Mouse (Mus musculus) left cerebral cortex, postnatal 25 days (tissue): ENCODE measurements around the gene Mpped2. TPM values are rescaled to one million over a fixed set of nuclear protein-coding genes. Genes with fewer than 3 reads are reported as not detected.

Source experiments
- DNase-seq, 2 experiments: peaks; one replicate each; pipeline ENCODE4 v3.0.0; 2022; ENCODE audit warnings: low spot score in 2 of 2, mixed read lengths in 1 of 2
- intact Hi-C: fragments of 180-260 bp; cut with DNase I; formaldehyde crosslinking; loops from one replicate; pipeline ENCODE4 v1.15.1; 2025
- total RNA-seq, 2 experiments: library from RNA; stranded (reverse); gene quantifications; 2 replicates each; pipeline ENCODE4 v1.2.3; 2021

Gene Mpped2
- total RNA-seq, 2 experiments from 2014 or later = 30.6 to 34.6 TPM

DNA sequence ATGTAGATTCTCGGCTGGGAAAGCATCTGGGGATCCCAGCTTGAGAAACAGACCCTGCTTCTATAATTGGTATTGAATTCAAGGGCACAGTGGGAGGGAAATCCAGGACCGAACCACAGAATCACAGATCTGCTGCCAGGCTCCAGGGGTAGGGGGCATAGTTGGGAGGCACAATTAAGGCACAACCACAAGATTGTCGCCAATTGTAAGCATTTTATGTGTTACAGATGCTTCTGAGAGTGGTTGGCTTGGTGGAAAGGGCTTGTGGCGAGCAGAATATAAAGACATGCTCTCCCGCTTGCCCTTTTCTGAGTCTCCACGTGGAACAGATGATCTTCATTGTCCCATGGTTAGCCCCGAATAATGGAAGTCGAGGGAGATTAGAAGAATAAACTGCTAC lies 142.3 kb downstream of the Mpped2 start:
- no peak for DNase-seq
- intact Hi-C loops = no loop called here

DNA sequence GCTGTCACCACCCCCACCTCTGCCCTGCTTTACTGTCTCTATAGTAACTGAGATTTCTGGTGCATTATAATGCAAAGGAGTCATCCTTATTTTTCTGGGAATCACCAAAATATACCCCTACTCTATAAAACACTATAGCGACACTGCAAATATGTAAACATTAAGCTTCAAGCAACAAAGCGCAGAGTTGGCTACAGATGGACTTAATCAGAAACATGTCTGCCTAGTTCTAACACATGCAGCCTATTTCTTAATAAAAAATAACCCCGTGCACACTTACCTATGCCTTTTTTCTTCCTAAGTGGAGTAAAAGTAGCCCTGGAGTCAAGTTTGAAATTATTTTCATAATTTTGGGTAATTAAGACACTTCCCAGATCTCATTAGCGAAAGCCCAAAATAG lies 144.2 kb downstream of the Mpped2 start:
- DNase-seq = no peak
- intact Hi-C loops = no loop called here

- intact Hi-C loops = no loop called here
- no peak for DNase-seq
Measured at GRCm38 (mm10) chr2:106844147-106844546, 151.1 kb downstream of the Mpped2 start.

GRCm38 (mm10) chr2:106844766-106845678 lies 152.0 kb downstream of the Mpped2 start:
- DNase-seq = no peak
- intact Hi-C loops = no loop called here

DNA sequence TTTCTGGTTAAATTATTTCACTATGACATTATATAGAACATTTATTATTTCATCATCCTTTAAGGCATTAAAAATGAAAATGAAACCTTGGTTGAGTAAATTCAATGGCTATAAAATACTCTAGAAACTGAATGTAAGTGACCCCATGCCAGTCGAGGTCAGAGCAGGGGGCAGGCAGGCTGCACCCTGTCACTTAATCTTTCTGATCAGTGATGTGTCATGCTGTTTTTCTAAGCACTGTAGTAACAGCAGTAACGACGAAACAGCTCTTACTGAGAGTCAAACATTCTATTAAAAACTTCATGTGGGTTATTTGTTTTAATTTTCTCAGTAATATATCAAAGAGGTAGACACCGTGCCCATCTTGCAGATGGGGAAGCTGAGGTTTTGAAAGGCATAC lies 153.4 kb downstream of the Mpped2 start:
- DNase-seq = no peak
- intact Hi-C loops = no loop called here

GRCm38 (mm10) chr2:106849389-106849788 lies 156.3 kb downstream of the Mpped2 start:
- intact Hi-C loops = no loop called here

GRCm38 (mm10) chr2:106851515-106851914 lies 158.4 kb downstream of the Mpped2 start:
- no peak for DNase-seq
- intact Hi-C loops = no loop called here

More at GRCm38 (mm10) chr2:106849389-106849788, 156.3 kb downstream of the Mpped2 start:
- DNase-seq = no peak

DNA sequence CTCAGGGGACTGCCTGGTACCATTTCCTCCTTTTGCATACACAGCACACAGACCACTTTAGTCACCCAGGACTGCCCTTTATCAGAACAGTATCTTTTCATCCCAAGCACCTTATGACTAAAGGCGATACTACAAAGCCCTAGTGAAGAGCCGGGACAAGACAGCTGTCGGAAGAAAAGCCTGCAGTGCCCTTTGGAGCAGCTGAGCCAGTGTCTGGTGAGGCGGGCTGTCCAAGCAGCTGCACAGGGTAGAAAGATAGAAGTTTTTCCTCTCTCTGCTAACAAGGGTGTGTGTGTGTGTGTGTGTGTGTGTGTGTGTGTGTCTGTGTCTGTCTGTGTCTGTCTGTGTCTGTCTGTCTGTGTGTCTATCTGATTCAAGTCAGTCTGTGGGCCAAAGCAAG lies 161.1 kb downstream of the Mpped2 start:
- intact Hi-C loops = no loop called here
- no peak for DNase-seq

GRCm38 (mm10) chr2:106854758-106855157 lies 161.7 kb downstream of the Mpped2 start:
- DNase-seq = peak in 1 of 2 experiments; percentile 44
- intact Hi-C loops = no loop called here

GRCm38 (mm10) chr2:106855184-106855583 lies 162.1 kb downstream of the Mpped2 start:
- intact Hi-C loops = no loop called here
- DNase-seq = no peak

- intact Hi-C loops = no loop called here
Measured at GRCm38 (mm10) chr2:106855623-106856350, 162.7 kb downstream of the Mpped2 start.

GRCm38 (mm10) chr2:106856361-106856961 lies 163.4 kb downstream of the Mpped2 start:
- intact Hi-C loops = no loop called here
- DNase-seq = no peak

More at GRCm38 (mm10) chr2:106855623-106856350, 162.7 kb downstream of the Mpped2 start:
- no peak for DNase-seq

GRCm38 (mm10) chr2:106857258-106857657 lies 164.2 kb downstream of the Mpped2 start:
- no peak for DNase-seq
- intact Hi-C loops = no loop called here

- intact Hi-C loops = no loop called here
- no peak for DNase-seq
Measured at GRCm38 (mm10) chr2:106857711-106858110, 164.6 kb downstream of the Mpped2 start.

GRCm38 (mm10) chr2:106860856-106861679 lies 168.0 kb downstream of the Mpped2 start:
- intact Hi-C loops = loop anchor here (5.0 kb wide), 1 partner anchor 169 kb away; the partner anchor contains the start of gene Mpped2
- DNase-seq = no peak

GRCm38 (mm10) chr2:106863050-106863653 lies 170.1 kb downstream of the Mpped2 start:
- intact Hi-C loops = loop anchor here (5.0 kb wide), 1 partner anchor 171 kb away; the partner anchor contains the start of gene Mpped2
- DNase-seq = no peak

GRCm38 (mm10) chr2:106865148-106865786 lies 172.2 kb downstream of the Mpped2 start:
- intact Hi-C loops = no loop called here
- no peak for DNase-seq

- intact Hi-C loops = no loop called here
- DNase-seq = no peak
Measured at GRCm38 (mm10) chr2:106866303-106866702, 173.2 kb downstream of the Mpped2 start.
